Mouse (Mus musculus) kidney, embryonic 16.5 days (tissue): ENCODE data around the gene Mrpl23. TPM values are rescaled to one million over a fixed set of nuclear protein-coding genes. Genes with fewer than 3 reads are reported as not detected.
A peak's percentile ranks its signal among the peaks of the same experiment; 100 is the strongest.

Experiments used
- microRNA counts: library from miRNA; unstranded; fragments of <30 nt; microRNA quantifications from one replicate; lab custom pipeline; 2016
- microRNA-seq: library from miRNA; unstranded; fragments of <30 nt; microRNA quantifications from one replicate; pipeline ENCODE4, GENCODE M21; 2016
- polyA plus RNA-seq: library from polyadenylated mRNA; unstranded; fragments of >200 nt; fragmentation: Nextera tagmentation; extraction: Ambion mirVana; gene quantifications from 2 replicates; pipeline ENCODE4 v1.2.1, GENCODE M21; 2015

The Mrpl23 gene
- polyA plus RNA-seq, 1 experiment from 2014 or later: 24.6 TPM

MicroRNAs within 50 kb of the gene (microRNA counts, 519-probe panel; counts per million panel counts)
- microRNA mmu-miR-675-3p (lab: Ali Mortazavi, UCI) (2,454 counts per million, percentile 60 among the panel's probes with 10 or more counts), microRNA mmu-miR-675-5p (lab: Ali Mortazavi, UCI) (1,787 counts per million, percentile 46 among the panel's probes with 10 or more counts)

Small RNA genes lying within 50 kb of the gene (microRNA-seq; reads per million reads assigned to microRNA genes)
- 57.9 reads per million, percentile 50 among the genes with 10 or more reads in this experiment for gene Mir675

Other genes starting within 250 kb of the Mrpl23 start
- not detected in 2 replicates for gene Krtap5-1, start 235.6 kb upstream of the Mrpl23 start, polyA plus RNA-seq
- not detected in 2 replicates for gene Krtap5-4, start 229.1 kb upstream of the Mrpl23 start, polyA plus RNA-seq
- 1.8 and 2.5 TPM in 2 replicates for gene Ifitm10, start 158.9 kb upstream of the Mrpl23 start, polyA plus RNA-seq
- gene Gm49369, start 150.0 kb upstream of the Mrpl23 start, polyA plus RNA-seq: 4.4 TPM in 1 of 2 replicates, not detected in the other
- 398 and 453 TPM in 2 replicates for gene Ctsd, start 144.6 kb upstream of the Mrpl23 start, polyA plus RNA-seq
- 2.3 and 4.0 TPM in 2 replicates for gene Syt8, start 97.8 kb upstream of the Mrpl23 start, polyA plus RNA-seq
- gene Tnni2, start 90.9 kb upstream of the Mrpl23 start, polyA plus RNA-seq: 11.9 and 12.0 TPM in 2 replicates
- gene Lsp1, start 71.9 kb upstream of the Mrpl23 start, polyA plus RNA-seq: 141 and 156 TPM in 2 replicates
- gene Tnnt3, start 33.9 kb upstream of the Mrpl23 start, polyA plus RNA-seq: 14.2 and 17.2 TPM in 2 replicates
- 516 and 585 TPM in 2 replicates for gene Igf2, start 134.1 kb downstream of the Mrpl23 start, polyA plus RNA-seq
- gene Gm49394, start 137.3 kb downstream of the Mrpl23 start, polyA plus RNA-seq: 0.07 TPM in 1 of 2 replicates, not detected in the other
- gene Ins2, start 210.7 kb downstream of the Mrpl23 start, polyA plus RNA-seq: 0.77 TPM in 1 of 2 replicates, not detected in the other